Mouse (Mus musculus) kidney, adult 2 months (tissue): ENCODE results near the gene Mbd6. TPM values are rescaled to one million over a fixed set of nuclear protein-coding genes. Genes with fewer than 3 reads are reported as not detected.

Source experiments
- DNase-seq: peaks from one replicate; pipeline ENCODE4 v3.0.0; 2021
- H3K27ac ChIP-seq: fragments of 200-500 bp; 2 replicates; pipeline ENCODE4 v1.5.1; 2012; ENCODE audit warnings: low read depth, low read length, control low read depth, inconsistent platforms; ENCODE audit not compliant: insufficient read depth
- H3K27me3 ChIP-seq: fragments of 200-500 bp; replicated peaks from 2 replicates; pipeline ENCODE4 v1.6.1; 2012; ENCODE audit warnings: mild to moderate bottlenecking, moderate library complexity, low read length, inconsistent platforms; ENCODE audit not compliant: control insufficient read depth, insufficient read depth
- H3K36me3 ChIP-seq: fragments of 200-500 bp; 2 replicates; pipeline ENCODE4 v1.6.1; 2012; ENCODE audit warnings: mild to moderate bottlenecking, moderate library complexity, low read length, inconsistent platforms; ENCODE audit not compliant: control insufficient read depth, insufficient read depth
- H3K4me1 ChIP-seq: fragments of 200-500 bp; 2 replicates; pipeline ENCODE4 v1.6.1; 2011; ENCODE audit warnings: low read length; ENCODE audit not compliant: control insufficient read depth, insufficient read depth
- H3K4me3 ChIP-seq: fragments of 200-500 bp; 2 replicates; pipeline ENCODE4 v1.5.1; 2011; ENCODE audit warnings: mild to moderate bottlenecking, low read depth, low read length, control low read depth; ENCODE audit not compliant: insufficient read depth
- CTCF ChIP-seq: fragments of 200-500 bp; conservative IDR thresholded peaks from 2 replicates; pipeline ENCODE4 v1.5.1; 2011; ENCODE audit warnings: low read depth, mild to moderate bottlenecking, control low read depth, low read length, moderate library complexity, mixed read lengths; ENCODE audit not compliant: insufficient read depth, insufficient read length
- POLR2A ChIP-seq: fragments of 200-500 bp; IDR thresholded peaks from one replicate; pipeline ENCODE4 v1.6.1; 2011; ENCODE audit warnings: low read depth, low read length, control low read depth
- WGBS: fragments of 180-500 bp; shearing (Covaris S2); methylation state at CpG from one replicate; pipeline ENCODE4 v1.1.7; 2018; 5-methylcytosine and 5-hydroxymethylcytosine counted together
- polyA plus RNA-seq: library from polyadenylated mRNA; depleted of rRNA; stranded (reverse); fragments of >200 nt; gene quantifications from 2 replicates; pipeline ENCODE4 v1.2.3, GENCODE M21; 2012

The Mbd6 gene
- polyA plus RNA-seq, 1 experiment = 26.8 TPM

DNA sequence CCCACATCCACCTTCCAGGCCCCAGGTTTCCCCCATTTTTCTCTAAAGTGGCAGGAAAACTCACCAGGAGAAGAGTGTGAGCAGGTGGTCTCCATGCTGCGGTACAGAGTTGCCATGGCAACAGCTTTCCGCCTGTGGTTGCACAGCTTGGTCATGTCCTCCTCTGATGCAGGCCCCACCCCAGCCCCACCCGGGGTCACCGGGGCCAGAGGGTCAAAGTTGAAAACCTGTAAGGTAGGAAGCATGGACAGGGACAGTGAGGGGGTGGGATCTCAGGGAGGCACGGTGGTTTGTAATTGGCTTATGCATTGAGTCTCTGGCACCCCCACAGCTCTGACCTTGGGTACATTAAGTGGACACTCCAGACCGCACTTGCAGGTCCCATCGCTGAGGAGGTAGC lies 2.1 kb downstream of the Mbd6 start:
- no peak for DNase-seq

DNA sequence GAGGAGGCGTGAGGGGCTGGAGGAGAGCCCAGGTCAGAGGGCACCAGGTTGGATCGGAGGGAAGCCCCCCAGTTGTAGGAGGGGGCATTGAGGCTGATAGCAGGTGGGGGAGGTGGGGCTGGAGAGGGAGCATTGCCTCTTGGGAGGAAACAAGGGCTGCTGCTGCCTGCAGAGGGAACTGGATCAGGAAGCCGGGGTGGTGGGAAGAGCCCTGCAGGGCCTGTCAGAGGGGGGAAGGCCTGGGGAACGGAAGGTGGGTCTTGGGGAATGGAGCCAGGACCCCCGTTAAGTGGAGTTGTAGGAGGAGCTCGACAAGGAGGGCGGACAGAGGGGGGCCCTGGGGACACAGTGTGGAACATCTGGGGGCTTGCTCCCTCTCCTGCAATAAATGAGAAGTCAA lies 2.6 kb downstream of the Mbd6 start:
- TF ChIP-seq CTCF (no peak), POLR2A (no peak)
- H3K27me3 ChIP-seq = no peaks in the 10 kb centered on the region
- H3K27ac ChIP-seq = no peak overlapping the region
- no peak overlapping the region for H3K4me3 ChIP-seq
- DNase-seq = no peak
- peaks cover 3% of the 10 kb centered on the region for H3K36me3 ChIP-seq
- WGBS = 58% methylated on average over 7 of the region's 7 CpGs
- H3K4me1 ChIP-seq = peaks cover 19% of the 10 kb centered on the region

More for the DNA sequence above, 2.1 kb downstream of the Mbd6 start:
- 50% methylated on average over 7 of the region's 7 CpGs for WGBS
- H3K4me1 ChIP-seq = peaks cover 23% of the 10 kb centered on the region
- no peak overlapping the region for H3K27ac ChIP-seq
- TF ChIP-seq CTCF = no peak
- TF ChIP-seq POLR2A = no peak
- no peaks in the 10 kb centered on the region for H3K27me3 ChIP-seq
- H3K36me3 ChIP-seq = peaks cover 3% of the 10 kb centered on the region
- H3K4me3 ChIP-seq = no peak overlapping the region

DNA sequence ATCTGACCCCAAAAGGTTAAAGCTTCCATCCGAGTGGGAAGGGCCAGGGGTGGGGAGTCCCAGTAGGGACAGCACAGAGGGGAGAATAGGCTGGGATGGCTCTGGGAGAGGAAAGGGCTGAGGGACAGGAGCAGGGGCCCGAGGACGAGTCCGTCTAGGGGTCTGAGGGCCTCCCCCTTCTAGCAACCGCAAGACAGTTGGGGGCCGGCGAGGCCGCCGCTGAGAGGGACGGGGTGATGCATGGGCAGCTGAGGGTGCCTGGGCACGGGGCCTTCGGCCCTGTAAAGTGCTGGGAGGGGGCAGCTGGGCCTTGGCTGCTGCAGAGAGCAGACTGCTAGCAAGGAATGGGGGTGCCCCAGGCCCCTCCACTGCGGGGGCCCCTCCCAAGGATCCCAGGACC lies 3.2 kb downstream of the Mbd6 start:
- Histone ChIP-seq H3K27ac (no peak overlapping the region), H3K36me3 (peaks cover 3% of the 10 kb centered on the region), H3K4me1 (peaks cover 19% of the 10 kb centered on the region), H3K27me3 (no peaks in the 10 kb centered on the region), H3K4me3 (no peak overlapping the region)
- DNase-seq = no peak
- WGBS = 77% methylated on average over 13 of the region's 13 CpGs
- no peak for TF ChIP-seq CTCF
- TF ChIP-seq POLR2A = no peak

DNA sequence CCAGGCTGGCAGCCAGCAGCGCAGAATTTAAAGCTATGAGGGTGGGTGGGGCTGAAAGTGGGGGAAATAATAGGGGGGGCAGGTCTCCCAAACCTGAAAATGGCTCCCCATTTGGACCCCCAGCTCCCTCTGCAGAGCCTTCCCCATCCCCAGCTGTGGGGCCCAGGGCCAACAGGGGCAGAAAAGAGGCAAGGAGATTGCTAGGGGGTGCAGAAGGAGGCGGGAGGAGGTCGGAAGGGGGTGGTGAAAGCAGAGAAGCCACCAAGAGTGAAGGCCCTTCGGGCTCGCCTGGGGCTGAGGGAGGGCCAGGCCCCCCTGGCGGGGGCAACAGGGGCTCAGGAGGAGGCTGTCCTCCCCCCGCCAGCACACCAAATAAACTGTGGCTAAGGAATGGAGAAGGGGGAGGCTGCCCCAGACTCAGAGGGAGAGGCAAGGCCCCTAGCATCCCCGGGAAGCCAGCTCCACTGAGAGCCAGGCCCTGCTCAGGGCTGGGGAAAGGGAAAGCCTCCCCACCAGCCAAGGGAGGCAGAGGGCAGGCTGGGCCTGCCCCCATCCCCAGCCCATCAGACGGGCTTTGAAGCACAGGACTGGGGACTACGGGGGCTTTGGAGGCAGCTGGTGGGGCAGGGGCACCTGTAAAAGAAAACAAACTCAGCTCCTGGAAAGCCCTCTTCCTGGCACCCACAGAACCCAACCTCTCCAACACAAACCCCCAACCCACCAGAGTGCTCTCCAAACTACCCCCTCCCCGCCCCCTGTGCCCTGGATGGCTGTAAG lies 3.9 kb downstream of the Mbd6 start:
- Histone ChIP-seq H3K4me3 (no peak overlapping the region), H3K27ac (no peak overlapping the region), H3K4me1 (peaks cover 19% of the 10 kb centered on the region), H3K27me3 (no peaks in the 10 kb centered on the region), H3K36me3 (peaks cover 3% of the 10 kb centered on the region)
- DNase-seq = no peak
- TF ChIP-seq POLR2A (no peak), CTCF (no peak)
- 82% methylated on average over 11 of the region's 11 CpGs for WGBS

DNA sequence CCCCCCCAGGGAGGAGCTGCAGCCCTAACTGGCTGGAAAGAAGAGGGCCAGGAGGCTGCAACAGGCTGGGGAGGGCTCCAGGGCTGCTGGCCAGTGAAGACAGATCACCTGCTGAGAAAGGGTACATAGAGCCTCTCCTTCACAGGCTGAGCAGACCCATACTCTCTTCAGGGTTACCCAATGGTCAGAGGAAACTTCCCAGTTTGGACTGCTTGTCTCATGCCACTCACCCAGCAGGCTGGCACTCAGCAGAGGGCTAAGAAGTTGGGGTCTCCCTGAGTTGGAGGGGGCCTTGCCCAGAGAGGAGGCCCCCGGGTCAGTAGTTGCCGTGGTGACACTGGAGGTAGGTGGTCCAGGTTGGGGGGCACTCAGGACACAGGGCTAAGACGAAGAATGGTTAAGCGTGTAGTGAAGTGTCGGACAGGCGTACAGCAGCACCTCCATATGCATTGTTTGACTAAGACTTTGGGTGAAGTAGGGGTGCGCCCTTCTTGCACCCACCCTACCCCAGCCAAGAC lies 4.7 kb downstream of the Mbd6 start:
- no peak overlapping the region for H3K27ac ChIP-seq
- TF ChIP-seq POLR2A (no peak), CTCF (no peak)
- no peak overlapping the region for H3K4me3 ChIP-seq
- H3K36me3 ChIP-seq = peaks cover 3% of the 10 kb centered on the region
- no peak for DNase-seq
- 96% methylated on average over 7 of the region's 7 CpGs for WGBS
- peaks cover 14% of the 10 kb centered on the region for H3K4me1 ChIP-seq
- H3K27me3 ChIP-seq = no peaks in the 10 kb centered on the region

DNA sequence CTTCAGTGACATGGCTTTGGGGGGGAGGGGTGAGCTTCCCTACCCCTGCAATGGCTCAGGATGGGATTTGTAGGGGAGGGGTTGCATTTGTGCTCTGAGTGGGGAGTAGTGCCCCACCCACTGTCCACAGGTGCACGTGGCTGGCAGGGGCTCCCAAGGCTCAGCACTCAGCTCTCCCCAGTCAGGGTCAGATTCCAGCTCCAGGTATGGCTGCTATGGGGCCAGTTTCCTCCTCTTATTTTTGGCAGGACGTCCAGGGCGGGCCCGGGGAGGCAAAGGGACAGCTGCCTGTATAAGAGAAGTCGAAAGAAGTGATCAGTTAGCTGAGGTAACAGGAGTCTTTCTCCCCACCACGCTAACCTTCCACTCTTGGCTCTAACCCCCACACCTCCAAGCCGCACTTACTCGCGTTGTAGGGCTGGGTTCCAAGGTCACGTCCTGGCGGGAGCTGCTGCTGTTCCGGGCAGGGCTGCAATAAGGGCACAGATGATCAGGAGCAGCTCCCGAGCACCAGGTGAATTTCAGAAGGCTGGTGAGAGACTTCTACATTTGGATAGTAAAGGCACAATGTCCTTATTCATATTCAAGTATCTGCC lies 6.1 kb downstream of the Mbd6 start:
- 45% methylated on average over 13 of the region's 13 CpGs for WGBS
- Histone ChIP-seq H3K27ac (no peak overlapping the region), H3K36me3 (peaks cover 3% of the 10 kb centered on the region), H3K27me3 (no peaks in the 10 kb centered on the region), H3K4me1 (peaks cover 12% of the 10 kb centered on the region), H3K4me3 (no peak overlapping the region)
- TF ChIP-seq POLR2A (no peak), CTCF (no peak)
- peak; percentile 39 for DNase-seq

DNA sequence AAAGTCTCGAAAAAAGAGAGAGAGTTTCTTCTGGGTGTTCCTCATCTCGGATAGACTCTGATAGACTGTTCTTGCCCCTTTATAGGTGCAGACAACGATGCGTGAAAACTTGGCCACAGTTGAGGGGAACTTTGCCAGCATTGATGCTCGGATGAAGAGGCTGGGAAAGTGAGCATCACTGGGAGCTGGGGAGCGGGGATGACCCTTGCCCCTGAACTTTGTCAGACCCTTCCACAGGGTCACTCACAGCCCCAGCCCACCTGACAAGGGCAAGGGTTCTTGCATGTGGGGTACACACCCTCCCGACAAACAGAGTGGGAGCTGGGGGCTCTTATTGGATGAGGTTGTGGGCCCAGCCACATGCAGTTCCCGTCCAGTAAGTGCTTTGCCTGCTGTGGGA lies 7.5 kb downstream of the Mbd6 start:
- Histone ChIP-seq H3K36me3 (peaks cover 3% of the 10 kb centered on the region), H3K27me3 (no peaks in the 10 kb centered on the region), H3K27ac (no peak overlapping the region), H3K4me1 (no peaks in the 10 kb centered on the region), H3K4me3 (no peak overlapping the region)
- TF ChIP-seq POLR2A = no peak
- no peak for TF ChIP-seq CTCF
- peak; percentile 43 for DNase-seq
- WGBS = 68% methylated on average over 8 of the region's 8 CpGs
